Mouse (Mus musculus): ENCODE measurements at regions not wholly inside any gene's neighbourhood (a gene's known extent, or its start where the extent isn't known, plus 50 kb on each side); places are given as distances from the start of the nearest gene placed in this dataset.

- H3K9ac ChIP-seq (replicated peaks; ENCODE audit: low read depth, low read length) = no peak overlapping the region
- H3K36me3 ChIP-seq (ENCODE audit: control insufficient read depth, insufficient read depth, low read length) = no peaks in the 10 kb centered on the region
- no peak overlapping the region for H3K4me2 ChIP-seq (replicated peaks; ENCODE audit: low read depth, low read length)
- H3K4me1 ChIP-seq (ENCODE audit: control insufficient read depth, insufficient read depth, low read length) = no peaks in the 10 kb centered on the region
- H3K4me3 ChIP-seq (ENCODE audit: low read depth, low read length) = no peak overlapping the region
- no peaks in the 10 kb centered on the region for H3K9me3 ChIP-seq (ENCODE audit: control insufficient read depth, low read depth, low read length)
- ATAC-seq (ENCODE audit: insufficient number of reproducible peaks, insufficient read depth, low FRiP score, low read depth) = no peak
- no peak overlapping the region for H3K27ac ChIP-seq (ENCODE audit: low read length)
- no peaks in the 10 kb centered on the region for H3K27me3 ChIP-seq (ENCODE audit: control insufficient read depth, insufficient read depth, low read length)
- 79% methylated on average over 10 of the region's 10 CpGs for WGBS
These were observed 629.3 kb upstream of the Gm10131 start for GRCm38 (mm10) chr8:34740836-34741235.

GRCm38 (mm10) chr8:34739836-34740804 is 628.6 kb upstream of the Gm10131 start:
- Histone ChIP-seq H3K9ac (replicated peaks; ENCODE audit: low read depth, low read length) (no peak overlapping the region), H3K4me2 (replicated peaks; ENCODE audit: low read depth, low read length) (no peak overlapping the region), H3K4me3 (ENCODE audit: low read depth, low read length) (no peak overlapping the region), H3K27ac (ENCODE audit: low read length) (no peak overlapping the region), H3K9me3 (ENCODE audit: control insufficient read depth, low read depth, low read length) (no peaks in the 10 kb centered on the region), H3K27me3 (ENCODE audit: control insufficient read depth, insufficient read depth, low read length) (no peaks in the 10 kb centered on the region), H3K4me1 (ENCODE audit: control insufficient read depth, insufficient read depth, low read length) (no peaks in the 10 kb centered on the region), H3K36me3 (ENCODE audit: control insufficient read depth, insufficient read depth, low read length) (no peaks in the 10 kb centered on the region)
- ATAC-seq (ENCODE audit: insufficient number of reproducible peaks, insufficient read depth, low FRiP score, low read depth) = no peak
- 90% methylated on average over 16 of the region's 16 CpGs for WGBS

- Histone ChIP-seq H3K4me2 (replicated peaks; ENCODE audit: low read depth, low read length) (no peak overlapping the region), H3K4me1 (ENCODE audit: control insufficient read depth, insufficient read depth, low read length) (no peaks in the 10 kb centered on the region), H3K27me3 (ENCODE audit: control insufficient read depth, insufficient read depth, low read length) (no peaks in the 10 kb centered on the region), H3K9ac (replicated peaks; ENCODE audit: low read depth, low read length) (no peak overlapping the region), H3K36me3 (ENCODE audit: control insufficient read depth, insufficient read depth, low read length) (no peaks in the 10 kb centered on the region), H3K27ac (ENCODE audit: low read length) (no peak overlapping the region), H3K9me3 (ENCODE audit: control insufficient read depth, low read depth, low read length) (no peaks in the 10 kb centered on the region), H3K4me3 (ENCODE audit: low read depth, low read length) (no peak overlapping the region)
- 79% methylated on average over 4 of the region's 4 CpGs for WGBS
- no peak for ATAC-seq (ENCODE audit: insufficient number of reproducible peaks, insufficient read depth, low FRiP score, low read depth)
These were observed 624.7 kb upstream of the Gm10131 start for GRCm38 (mm10) chr8:34736214-34736613.

- no peak for ATAC-seq (ENCODE audit: insufficient number of reproducible peaks, insufficient read depth, low FRiP score, low read depth)
- Histone ChIP-seq H3K9ac (replicated peaks; ENCODE audit: low read depth, low read length) (no peak overlapping the region), H3K4me2 (replicated peaks; ENCODE audit: low read depth, low read length) (no peak overlapping the region), H3K4me3 (ENCODE audit: low read depth, low read length) (no peak overlapping the region), H3K9me3 (ENCODE audit: control insufficient read depth, low read depth, low read length) (no peaks in the 10 kb centered on the region), H3K4me1 (ENCODE audit: control insufficient read depth, insufficient read depth, low read length) (no peaks in the 10 kb centered on the region), H3K36me3 (ENCODE audit: control insufficient read depth, insufficient read depth, low read length) (no peaks in the 10 kb centered on the region), H3K27me3 (ENCODE audit: control insufficient read depth, insufficient read depth, low read length) (no peaks in the 10 kb centered on the region), H3K27ac (ENCODE audit: low read length) (no peak overlapping the region)
- WGBS = 81% methylated on average over 4 of the region's 4 CpGs
These were observed 623.5 kb upstream of the Gm10131 start for GRCm38 (mm10) chr8:34735006-34735405.

- Histone ChIP-seq H3K9ac (replicated peaks; ENCODE audit: low read depth, low read length) (no peak overlapping the region), H3K4me1 (ENCODE audit: control insufficient read depth, insufficient read depth, low read length) (no peaks in the 10 kb centered on the region), H3K9me3 (ENCODE audit: control insufficient read depth, low read depth, low read length) (no peaks in the 10 kb centered on the region), H3K4me3 (ENCODE audit: low read depth, low read length) (no peak overlapping the region), H3K4me2 (replicated peaks; ENCODE audit: low read depth, low read length) (no peak overlapping the region), H3K27me3 (ENCODE audit: control insufficient read depth, insufficient read depth, low read length) (no peaks in the 10 kb centered on the region), H3K27ac (ENCODE audit: low read length) (no peak overlapping the region), H3K36me3 (ENCODE audit: control insufficient read depth, insufficient read depth, low read length) (no peaks in the 10 kb centered on the region)
- ATAC-seq (ENCODE audit: insufficient number of reproducible peaks, insufficient read depth, low FRiP score, low read depth) = no peak
- 45% methylated on average over 2 of the region's 2 CpGs for WGBS
These were observed 621.3 kb upstream of the Gm10131 start for GRCm38 (mm10) chr8:34732808-34733207.

GRCm38 (mm10) chr8:34732362-34732761 is 620.8 kb upstream of the Gm10131 start:
- no peak for ATAC-seq (ENCODE audit: insufficient number of reproducible peaks, insufficient read depth, low FRiP score, low read depth)
- Histone ChIP-seq H3K4me1 (ENCODE audit: control insufficient read depth, insufficient read depth, low read length) (no peaks in the 10 kb centered on the region), H3K9me3 (ENCODE audit: control insufficient read depth, low read depth, low read length) (no peaks in the 10 kb centered on the region), H3K9ac (replicated peaks; ENCODE audit: low read depth, low read length) (no peak overlapping the region), H3K4me2 (replicated peaks; ENCODE audit: low read depth, low read length) (no peak overlapping the region), H3K27me3 (ENCODE audit: control insufficient read depth, insufficient read depth, low read length) (no peaks in the 10 kb centered on the region), H3K4me3 (ENCODE audit: low read depth, low read length) (no peak overlapping the region), H3K27ac (ENCODE audit: low read length) (no peak overlapping the region), H3K36me3 (ENCODE audit: control insufficient read depth, insufficient read depth, low read length) (no peaks in the 10 kb centered on the region)
- 67% methylated on average over 1 of the region's 1 CpGs for WGBS

- no peaks in the 10 kb centered on the region for H3K4me1 ChIP-seq (ENCODE audit: control insufficient read depth, insufficient read depth, low read length)
- no peak overlapping the region for H3K4me3 ChIP-seq (ENCODE audit: low read depth, low read length)
- no peak for ATAC-seq (ENCODE audit: insufficient number of reproducible peaks, insufficient read depth, low FRiP score, low read depth)
- WGBS = 34% methylated on average over 12 of the region's 12 CpGs
- no peaks in the 10 kb centered on the region for H3K27me3 ChIP-seq (ENCODE audit: control insufficient read depth, insufficient read depth, low read length)
- H3K9ac ChIP-seq (replicated peaks; ENCODE audit: low read depth, low read length) = no peak overlapping the region
- no peaks in the 10 kb centered on the region for H3K36me3 ChIP-seq (ENCODE audit: control insufficient read depth, insufficient read depth, low read length)
- no peak overlapping the region for H3K4me2 ChIP-seq (replicated peaks; ENCODE audit: low read depth, low read length)
- no peaks in the 10 kb centered on the region for H3K9me3 ChIP-seq (ENCODE audit: control insufficient read depth, low read depth, low read length)
- H3K27ac ChIP-seq (ENCODE audit: low read length) = no peak overlapping the region
These were observed 619.8 kb upstream of the Gm10131 start for GRCm38 (mm10) chr8:34731096-34731999.

GRCm38 (mm10) chr8:34729585-34729984 is 618.0 kb upstream of the Gm10131 start:
- Histone ChIP-seq H3K4me2 (replicated peaks; ENCODE audit: low read depth, low read length) (no peak overlapping the region), H3K36me3 (ENCODE audit: control insufficient read depth, insufficient read depth, low read length) (no peaks in the 10 kb centered on the region), H3K9ac (replicated peaks; ENCODE audit: low read depth, low read length) (no peak overlapping the region), H3K27me3 (ENCODE audit: control insufficient read depth, insufficient read depth, low read length) (no peaks in the 10 kb centered on the region), H3K27ac (ENCODE audit: low read length) (no peak overlapping the region), H3K9me3 (ENCODE audit: control insufficient read depth, low read depth, low read length) (no peaks in the 10 kb centered on the region), H3K4me1 (ENCODE audit: control insufficient read depth, insufficient read depth, low read length) (no peaks in the 10 kb centered on the region), H3K4me3 (ENCODE audit: low read depth, low read length) (no peak overlapping the region)
- WGBS = 81% methylated on average over 7 of the region's 7 CpGs
- ATAC-seq (ENCODE audit: insufficient number of reproducible peaks, insufficient read depth, low FRiP score, low read depth) = no peak
